Mouse (Mus musculus) liver, embryonic 14.5 days (tissue): ENCODE data around the gene Kif26b.

Experiments used
- CTCF ChIP-seq: IDR thresholded peaks from 2 replicates; pipeline ENCODE4 v1.5.1; 2016; ENCODE audit warnings: antibody characterized with exemption, low read depth, control low read depth
- EP300 ChIP-seq: IDR thresholded peaks from 2 replicates; pipeline ENCODE4 v1.6.1; 2016; ENCODE audit warnings: antibody characterized with exemption, low read depth

DNA sequence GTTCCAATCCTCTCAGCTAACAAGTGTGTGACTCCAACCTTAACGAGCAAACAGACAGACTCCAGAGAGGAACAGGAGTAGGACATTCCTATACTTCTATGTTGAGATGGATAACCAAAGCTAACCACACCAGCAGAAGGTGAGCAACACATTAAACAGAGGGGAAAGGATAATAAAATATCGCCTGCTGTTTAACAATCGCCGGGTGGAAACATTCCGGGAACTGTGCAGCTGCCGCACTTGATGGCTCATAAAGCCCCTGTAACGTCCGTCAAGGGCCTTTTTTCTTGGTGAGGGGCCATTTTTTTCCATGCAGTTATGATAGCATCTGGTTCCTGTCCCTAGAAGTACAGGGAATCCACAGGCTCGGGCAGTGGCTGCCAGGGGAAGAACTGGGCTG lies 204.1 kb downstream of the Kif26b start:
- no peak for TF ChIP-seq CTCF
- no peak for TF ChIP-seq EP300
